7 mouse cellular contexts compared by ENCODE assay signal in the genomic region with DNA sequence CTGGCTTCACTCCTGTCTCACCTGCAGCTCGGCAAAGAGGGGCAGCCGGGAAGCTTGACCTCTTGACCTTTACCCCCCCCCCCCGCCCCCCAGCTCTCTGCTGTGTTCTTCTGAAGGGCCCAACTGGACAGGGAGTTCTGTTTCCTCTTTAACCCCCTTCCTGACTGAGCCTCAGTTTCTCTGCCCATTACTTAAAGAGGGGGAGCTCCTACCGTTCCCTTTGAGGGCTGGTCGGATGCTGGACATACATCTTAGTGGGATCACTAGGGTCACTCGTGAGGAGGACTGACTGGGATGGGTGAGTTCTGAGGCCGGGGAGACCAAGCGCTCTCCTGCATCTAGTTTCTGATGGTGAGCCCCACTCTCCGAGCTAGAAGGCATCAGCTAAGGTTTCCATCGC. TPM values are rescaled to one million over a fixed set of nuclear protein-coding genes. Genes with fewer than 3 reads are reported as not detected.
DNase-seq lines count a peak whose midpoint lies in the region; ATAC-seq and TF ChIP-seq lines count a peak whose summit lies in the region.

Gene Prcd (plus strand): TSS at position 301 of the 400 bp plus-strand sequence.

- TF ChIP-seq CTCF in lung, adult 2 months (IDR thresholded peaks at IDR 0.05; ENCODE audit: insufficient read depth, low read length), result no peak
- no peak for TF ChIP-seq CTCF in intestine, postnatal 0 days (IDR thresholded peaks at IDR 0.05; ENCODE audit: low read depth)

- H3K27me3 ChIP-seq in forebrain, embryonic 10.5 days (ENCODE audit: poor library complexity, severe bottlenecking), result peaks cover 76% of the 10 kb centered on the region
- H3K27me3 ChIP-seq in intestine, postnatal 0 days (replicated peaks; ENCODE audit: control insufficient read depth, insufficient read depth, low read length), result peaks cover 18% of the 10 kb centered on the region
- peaks cover 12% of the 10 kb centered on the region for H3K27me3 ChIP-seq in neural tube, embryonic 15.5 days (replicated peaks)

- H3K4me2 ChIP-seq in intestine, postnatal 0 days (replicated peaks; ENCODE audit: low read depth), result peak within 1 kb of the TSS; percentile 84
- H3K4me2 ChIP-seq in neural tube, embryonic 15.5 days, result peak within 1 kb of the TSS; percentile 95

- 20% methylated on average over 10 of the region's 10 CpGs for WGBS in lung, adult 2 months
- 8% methylated on average over 10 of the region's 10 CpGs for WGBS in forebrain, embryonic 10.5 days
- 8% methylated on average over 9 of the region's 10 CpGs for WGBS in intestine, postnatal 0 days
- WGBS in neural tube, embryonic 15.5 days, result 3% methylated on average over 10 of the region's 10 CpGs

- H3K27ac ChIP-seq in forebrain, embryonic 10.5 days, result peak within 1 kb of the TSS; percentile 74
- H3K27ac ChIP-seq in intestine, postnatal 0 days (ENCODE audit: low read depth, low read length), result no peak within 1 kb of the TSS
- peak within 1 kb of the TSS; percentile 62 for H3K27ac ChIP-seq in neural tube, embryonic 15.5 days (replicated peaks)

- H3K36me3 ChIP-seq in forebrain, embryonic 10.5 days (replicated peaks), result no peaks in the 10 kb centered on the region
- H3K36me3 ChIP-seq in intestine, postnatal 0 days (ENCODE audit: control insufficient read depth, insufficient read depth), result no peaks in the 10 kb centered on the region; the same call in 1 of the 2 replicates
- H3K36me3 ChIP-seq in neural tube, embryonic 15.5 days, result 0 out of 2 replicates have a peak, but pooled peaks cover 3% of the 10 kb centered on the region

- H3K4me1 ChIP-seq in lung, adult 2 months (ENCODE audit: control insufficient read depth, insufficient read depth, low read length), result peaks cover 19% of the 10 kb centered on the region
- peaks cover 69% of the 10 kb centered on the region for H3K4me1 ChIP-seq in forebrain, embryonic 10.5 days
- peaks cover 11% of the 10 kb centered on the region; the same call in 1 of the 2 replicates for H3K4me1 ChIP-seq in intestine, postnatal 0 days (replicated peaks; ENCODE audit: control insufficient read depth, insufficient read depth, low read length)
- peaks cover 60% of the 10 kb centered on the region for H3K4me1 ChIP-seq in neural tube, embryonic 15.5 days

- peak within 1 kb of the TSS; percentile 58 for H3K9ac ChIP-seq in intestine, postnatal 0 days (ENCODE audit: low read depth, low read length)
- H3K9ac ChIP-seq in neural tube, embryonic 15.5 days (replicated peaks), result peak within 1 kb of the TSS; percentile 76

- H3K9me3 ChIP-seq in forebrain, embryonic 10.5 days, result no peaks in the 10 kb centered on the region
- H3K9me3 ChIP-seq in intestine, postnatal 0 days (ENCODE audit: control insufficient read depth), result no peaks in the 10 kb centered on the region
- H3K9me3 ChIP-seq in neural tube, embryonic 15.5 days (replicated peaks), result no peaks in the 10 kb centered on the region

- no peak for ATAC-seq in intestine, postnatal 0 days
- ATAC-seq in neural tube, embryonic 15.5 days (ENCODE audit: low FRiP score), result 0 out of 2 replicates have a peak, but pooled peaks have one; percentile 0

- no peak for TF ChIP-seq POLR2A in lung, adult 2 months (IDR thresholded peaks at IDR 0.05; ENCODE audit: borderline replicate concordance, extremely low read depth, low read depth, low read length)

- no peak for DNase-seq in lung, adult 2 months
- DNase-seq in lung, postnatal 36 days, result no peak
- DNase-seq in forebrain, embryonic 10.5 days (ENCODE audit: extremely low spot score, low spot score), result no peak
- DNase-seq in thymus, postnatal 10 days (ENCODE audit: low spot score in 2 of 2), result no peak
- DNase-seq in right cerebral cortex, postnatal 25 days, result no peak

- H3K4me3 ChIP-seq in lung, adult 2 months (replicated peaks; ENCODE audit: extremely low read depth, low read depth, low read length), result peak within 1 kb of the TSS; percentile 58
- H3K4me3 ChIP-seq in forebrain, embryonic 10.5 days, result peak within 1 kb of the TSS; percentile 65
- H3K4me3 ChIP-seq in intestine, postnatal 0 days (ENCODE audit: low read depth, low read length), result peak within 1 kb of the TSS; percentile 50
- H3K4me3 ChIP-seq in neural tube, embryonic 15.5 days (replicated peaks), result peak within 1 kb of the TSS; percentile 66

RNA-seq across cellular contexts. Expression of gene Prcd, which starts in this region (rescaled TPM):
- polyA plus RNA-seq in lung, adult 2 months (2012; rRNA removed), result 2.8 and 5.6 TPM in 2 replicates
- 0.62 and 1.1 TPM in 2 replicates for polyA plus RNA-seq in forebrain, embryonic 10.5 days (2016; fragmentation: Nextera tagmentation; extraction: Ambion mirVana)
- polyA plus RNA-seq in intestine, postnatal 0 days (2015; fragmentation: Nextera tagmentation; extraction: Ambion mirVana), result 0.84 and 1.1 TPM in 2 replicates
- polyA plus RNA-seq in neural tube, embryonic 15.5 days (2015; fragmentation: Nextera tagmentation; extraction: Ambion mirVana), result 3.1 and 3.4 TPM in 2 replicates
